Mouse (Mus musculus): ENCODE measurements around the gene Adgrf1.
"Not testable (repeated sequence)": the region's sequence is repeated elsewhere in the genome, so short reads cannot be mapped to it uniquely, and the experiment has no call there.

Gene Adgrf1

DNA sequence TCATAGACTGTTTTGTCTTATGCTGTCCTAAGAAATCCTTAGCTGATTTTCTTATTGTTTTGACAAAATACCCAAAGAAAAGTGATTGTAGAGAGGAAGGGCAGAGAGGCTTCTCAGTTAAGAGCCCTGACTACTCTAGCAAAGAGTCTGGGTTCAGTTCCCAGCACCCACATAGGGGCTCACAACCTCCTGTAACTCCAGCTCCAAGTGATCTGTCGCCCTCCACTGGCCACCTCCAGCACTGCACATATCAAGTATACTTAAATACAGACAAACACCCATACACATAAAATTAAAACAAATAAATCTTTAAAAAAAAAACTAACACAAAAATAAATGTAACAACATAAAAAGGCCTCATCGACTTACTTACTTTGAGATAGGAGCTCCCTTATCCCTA, 3.5 kb upstream of the Adgrf1 start:
- in situ Hi-C loops (cut with MboI, MseI) = loop anchor here (5.0 kb wide), 1 partner anchor 361 kb away; no protein-coding TSS in a partner anchor

DNA sequence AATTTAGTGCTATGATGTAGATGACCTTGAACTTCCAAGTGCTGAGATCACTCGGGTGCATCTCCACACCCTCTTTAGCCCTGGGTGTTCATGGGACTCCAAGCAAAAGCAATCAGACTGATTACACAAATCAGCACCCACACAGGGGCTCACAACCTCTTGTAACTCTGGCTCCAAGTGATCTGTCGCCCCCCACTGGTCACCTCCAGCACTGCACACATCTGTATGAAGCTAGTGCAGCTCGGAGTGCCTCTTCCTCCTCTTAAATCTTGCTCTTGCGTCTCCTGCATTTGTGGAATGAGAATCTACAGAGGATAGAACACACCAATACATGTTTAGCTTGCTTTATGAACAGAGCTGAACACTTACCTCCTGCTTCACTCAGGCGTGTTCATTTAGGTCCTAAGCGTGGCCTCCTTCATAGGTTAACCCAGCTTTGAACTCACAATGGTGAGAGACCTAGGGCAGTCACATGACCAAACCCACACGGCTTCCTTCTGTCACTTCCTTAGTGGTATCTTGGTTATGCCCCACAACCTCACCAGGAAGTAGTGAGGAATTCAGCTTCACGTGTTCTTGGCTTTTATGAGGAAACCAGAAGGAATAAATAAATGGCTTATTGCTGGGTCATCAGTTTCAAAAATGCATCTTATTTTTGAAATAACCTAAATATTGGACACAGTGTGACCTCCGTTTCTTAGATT, 2.9 kb upstream of the Adgrf1 start:
- in situ Hi-C loops (cut with MboI, MseI) = loop anchor here (5.0 kb wide), 1 partner anchor 360 kb away; no protein-coding TSS in a partner anchor

DNA sequence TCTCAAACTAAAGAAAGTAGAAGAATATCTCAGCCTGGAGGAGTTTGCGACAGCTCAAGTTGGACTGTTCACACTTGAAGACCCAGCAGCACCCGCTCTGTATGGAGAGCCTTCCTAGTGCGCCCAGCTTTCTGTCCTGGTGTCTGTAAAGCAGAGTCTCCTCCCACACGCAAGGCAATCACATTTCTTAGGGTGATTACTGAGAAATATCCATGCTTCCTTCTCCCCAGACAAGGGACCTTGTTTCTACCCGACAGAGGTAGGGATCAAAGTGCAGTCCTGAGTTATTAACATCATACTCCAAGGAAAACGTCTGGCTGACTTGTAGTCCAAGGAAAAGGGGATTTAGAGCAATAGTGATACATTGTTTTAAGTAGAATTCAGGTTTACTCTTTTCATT, 6.1 kb downstream of the Adgrf1 start:
- in situ Hi-C loops (cut with MboI, MseI) = no loop called here

DNA sequence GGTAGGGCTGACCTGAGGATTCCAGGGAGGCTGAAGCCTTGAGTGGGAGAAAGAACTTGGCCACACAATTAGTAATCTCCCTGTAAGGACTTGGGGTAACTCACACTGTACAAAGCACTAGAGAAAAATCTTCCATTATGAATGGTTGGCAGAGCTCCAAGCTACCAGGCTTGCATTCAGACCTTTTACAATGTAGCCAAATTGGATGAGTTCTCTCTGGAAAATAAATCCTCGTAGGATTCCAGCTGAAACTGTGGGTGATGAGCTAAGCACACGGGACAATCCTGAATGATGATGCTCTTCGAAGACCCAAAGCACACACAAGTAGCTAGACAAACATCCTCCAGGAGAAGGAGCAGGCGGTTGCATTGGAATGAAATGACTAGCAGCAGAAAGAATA, 7.1 kb downstream of the Adgrf1 start:
- in situ Hi-C loops (cut with MboI, MseI) = no loop called here

DNA sequence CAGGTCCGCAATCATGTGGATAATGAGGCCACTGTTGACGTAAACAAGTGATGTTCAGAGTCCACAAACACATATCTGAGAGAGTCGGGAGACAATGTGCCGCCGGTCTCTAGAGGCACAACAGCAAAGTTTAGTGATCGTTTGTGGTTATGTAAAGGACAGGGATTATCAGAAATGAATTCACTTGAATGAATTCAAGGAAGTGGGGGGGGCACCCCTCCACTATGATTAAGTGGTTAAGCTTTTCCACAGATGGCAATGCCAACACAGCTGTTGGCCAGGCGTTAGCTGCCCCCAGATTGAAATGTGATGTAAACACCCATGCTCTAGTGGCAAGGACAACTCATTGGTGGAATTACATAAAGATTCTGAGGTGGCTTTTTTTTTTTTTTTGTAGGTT, 9.5 kb downstream of the Adgrf1 start:
- in situ Hi-C loops (cut with MboI, MseI) = loop anchor here (10.0 kb wide), 1 partner anchor 305 kb away; no protein-coding TSS in a partner anchor

DNA sequence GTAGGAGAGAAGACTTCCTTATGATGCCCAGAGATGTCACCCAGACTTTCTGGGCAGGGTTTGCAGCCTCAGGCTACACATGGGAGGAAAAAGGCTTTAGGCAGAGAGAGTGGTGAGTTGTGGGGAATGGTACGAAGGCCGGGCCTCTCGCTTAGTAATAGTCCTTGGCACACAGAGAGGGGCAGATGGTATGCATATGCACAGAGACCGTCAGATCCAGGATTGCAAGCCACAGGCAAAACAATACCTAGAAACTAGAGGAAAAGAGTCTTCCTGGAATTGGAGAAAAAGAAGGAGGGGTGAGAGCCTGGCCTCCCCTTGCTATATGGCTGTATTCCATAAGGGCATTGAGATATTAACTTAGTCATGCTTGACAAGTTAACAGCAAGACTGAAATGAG, 12.2 kb downstream of the Adgrf1 start:
- in situ Hi-C loops (cut with MboI, MseI) = loop anchor here (10.0 kb wide), 1 partner anchor 302 kb away; no protein-coding TSS in a partner anchor

DNA sequence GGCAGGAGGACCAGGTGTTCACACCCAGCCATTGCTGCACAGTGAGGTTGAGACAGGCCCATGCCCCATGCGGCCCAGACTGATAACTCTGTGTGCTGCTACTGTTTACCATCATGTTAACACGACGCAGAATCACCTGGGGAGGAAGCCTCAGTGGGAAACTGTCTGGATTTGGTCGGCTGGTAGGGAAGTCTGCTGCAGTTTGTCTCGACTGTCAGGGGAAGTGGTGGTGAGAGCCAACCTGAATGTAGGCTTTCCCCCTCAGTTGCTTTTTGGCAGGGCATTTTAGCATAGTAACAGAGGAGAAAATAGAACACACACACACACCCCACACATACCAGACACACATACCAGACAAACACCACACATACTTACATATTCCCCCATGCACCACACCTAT, 12.7 kb downstream of the Adgrf1 start:
- in situ Hi-C loops (cut with MboI, MseI) = loop anchor here (10.0 kb wide), 1 partner anchor 302 kb away; no protein-coding TSS in a partner anchor

DNA sequence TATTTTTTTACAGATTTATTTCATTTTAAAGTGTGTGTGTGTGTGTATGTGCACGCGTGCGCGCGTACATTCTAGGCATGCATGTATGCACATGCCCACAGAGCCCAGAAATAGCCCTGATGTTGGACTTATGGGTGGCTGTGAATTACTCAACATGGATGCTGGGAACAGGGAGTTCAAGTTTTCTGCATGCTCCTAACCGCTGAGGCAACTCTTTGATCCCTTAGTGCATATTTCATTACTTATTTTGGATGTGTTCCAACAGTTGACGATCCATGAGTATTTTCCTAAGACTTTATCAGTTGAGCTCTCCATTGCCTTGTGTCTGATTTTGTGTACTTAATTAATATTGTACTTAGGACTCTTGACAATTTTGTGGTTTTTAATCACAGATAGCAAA, 29.4 kb downstream of the Adgrf1 start:
- in situ Hi-C loops (cut with MboI, MseI) = no loop called here

DNA sequence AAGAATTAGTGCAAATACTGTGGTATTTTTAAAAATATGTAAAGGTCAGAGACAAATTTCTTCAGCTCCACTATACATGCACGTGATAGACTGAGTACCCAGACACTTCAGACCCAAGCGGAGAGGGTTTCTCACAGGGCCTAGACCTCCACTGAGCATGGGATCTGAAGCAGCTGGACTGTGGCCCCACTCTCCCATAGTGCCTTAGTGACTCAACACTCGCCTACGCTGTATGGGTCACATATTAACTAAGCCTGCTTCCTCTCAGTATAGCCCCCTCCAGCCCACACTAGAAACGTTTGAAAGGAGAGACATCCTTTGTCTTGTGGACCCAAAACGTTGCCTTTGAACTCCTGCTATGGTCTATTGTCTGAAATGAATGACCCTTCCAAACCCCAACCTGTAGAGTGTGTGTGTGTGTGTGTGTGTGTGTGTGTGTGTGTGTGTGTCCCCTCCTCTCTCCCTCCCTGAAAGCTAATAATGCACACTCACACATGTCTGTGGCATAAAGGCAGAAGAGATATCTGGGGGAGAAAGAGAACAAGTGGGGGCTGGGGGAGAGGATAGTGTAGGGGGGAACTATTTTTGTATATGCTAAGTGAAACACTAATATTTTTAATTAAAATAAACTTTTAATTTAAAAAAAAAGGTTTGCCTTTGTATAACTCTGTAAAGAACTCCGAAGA, 56.0 kb downstream of the Adgrf1 start:
- in situ Hi-C loops (cut with MboI, MseI) = no loop called here

DNA sequence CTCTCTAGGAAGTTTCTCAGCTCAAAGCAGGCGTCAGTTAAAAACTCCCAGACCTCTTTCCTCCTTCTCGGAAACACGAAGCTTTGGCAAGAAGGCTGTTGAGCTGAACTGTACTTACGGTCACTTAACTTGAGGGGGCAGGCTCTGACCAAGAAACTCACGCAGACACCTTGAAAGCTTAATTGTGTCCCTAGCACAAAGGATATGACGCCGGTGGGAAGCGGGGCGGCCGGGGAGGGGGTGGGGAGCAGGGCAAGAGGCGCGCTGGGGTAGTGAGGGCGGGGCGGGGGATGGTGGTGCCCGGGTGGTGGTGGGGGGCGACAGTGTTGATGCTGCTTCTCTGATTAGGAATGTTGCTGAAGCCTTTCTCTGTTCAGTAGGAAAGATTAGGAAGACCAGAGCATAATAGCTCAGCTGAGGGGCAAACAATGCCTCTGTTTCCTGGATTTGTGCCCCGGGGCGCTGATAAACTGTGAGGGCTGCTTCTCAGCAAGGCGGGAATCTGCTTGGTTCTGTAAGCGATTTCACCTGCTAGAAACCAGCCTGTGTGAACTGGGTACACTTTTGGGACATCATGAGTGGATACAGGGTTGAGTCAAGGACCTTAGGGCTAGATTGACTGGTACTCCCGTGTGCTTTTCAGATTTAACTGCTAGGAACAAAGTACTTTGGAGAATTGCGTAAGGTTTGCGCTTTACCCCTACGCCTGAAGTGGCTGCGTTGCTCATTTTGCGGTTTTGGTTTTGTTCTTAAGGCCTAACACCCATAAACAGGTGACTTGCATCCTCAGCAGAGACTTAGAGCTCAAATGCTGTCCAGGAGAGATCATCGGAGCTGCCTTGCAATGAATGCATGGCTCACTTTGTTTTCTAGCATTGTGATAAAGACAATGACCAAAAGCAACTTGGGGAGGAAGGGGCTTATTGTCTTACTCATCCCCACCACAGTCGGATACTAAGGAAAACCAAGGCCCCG, 56.9 kb downstream of the Adgrf1 start:
- in situ Hi-C loops (cut with MboI, MseI) = no loop called here

DNA sequence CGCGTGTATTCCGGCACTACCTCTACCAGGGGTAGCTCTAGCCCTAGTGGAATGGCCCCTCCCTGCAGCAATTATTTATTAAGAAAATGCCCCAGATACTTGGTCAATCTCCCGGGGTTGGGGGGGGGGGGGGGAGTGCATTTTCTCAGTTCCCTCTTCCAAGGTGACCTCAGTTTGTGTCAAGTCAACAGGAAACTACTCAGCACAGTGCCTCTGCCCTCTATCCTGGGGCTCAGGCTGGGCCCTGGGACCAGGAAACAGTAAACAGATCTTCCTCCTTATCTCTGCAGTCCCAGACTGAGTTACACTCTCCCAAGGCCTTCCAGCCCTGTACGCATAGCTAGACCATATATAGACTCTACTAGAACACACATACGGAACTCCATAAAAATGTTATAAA, 57.7 kb downstream of the Adgrf1 start:
- in situ Hi-C loops (cut with MboI, MseI) = no loop called here

DNA sequence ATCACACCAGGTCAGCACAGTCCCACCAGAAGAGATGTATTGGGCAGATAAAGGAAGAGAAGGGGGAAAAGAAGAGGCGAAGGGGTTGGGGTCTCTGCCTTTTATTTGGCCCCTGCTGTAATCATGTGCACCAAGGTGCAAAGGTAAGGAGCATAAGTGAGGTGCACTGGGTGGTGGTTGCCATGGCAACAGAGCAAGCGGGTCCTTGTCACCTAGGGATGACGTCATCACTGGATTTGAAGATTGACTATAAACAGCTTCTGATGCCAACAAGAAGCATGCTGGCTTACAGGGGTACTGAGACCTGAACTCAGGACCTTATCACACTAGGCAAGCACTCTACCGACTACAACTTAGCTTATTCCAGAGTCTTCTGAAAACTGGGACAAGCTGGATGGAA, 59.1 kb downstream of the Adgrf1 start:
- in situ Hi-C loops (cut with MboI, MseI) = no loop called here

DNA sequence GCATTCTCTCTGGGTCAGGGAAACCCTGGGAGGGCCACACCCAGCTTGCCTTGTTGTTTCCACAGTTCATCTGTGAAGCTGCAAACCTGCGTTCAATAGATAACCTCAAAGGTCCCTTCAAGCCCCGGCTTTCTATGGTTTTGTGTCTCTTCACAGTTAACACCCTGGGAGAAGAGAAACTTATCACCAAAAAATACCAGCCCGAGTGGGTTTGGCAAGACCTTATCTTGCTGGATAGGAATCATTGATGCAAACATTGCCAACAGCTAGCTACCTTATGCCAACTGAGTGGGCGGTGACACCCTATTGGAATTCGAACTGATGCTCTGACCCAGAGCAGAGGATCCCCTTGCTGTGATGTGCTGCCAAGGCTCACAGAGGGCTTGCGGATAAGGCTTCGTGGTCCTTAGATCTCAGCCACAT, 59.6 kb downstream of the Adgrf1 start:
- in situ Hi-C loops (cut with MboI, MseI) = no loop called here

DNA sequence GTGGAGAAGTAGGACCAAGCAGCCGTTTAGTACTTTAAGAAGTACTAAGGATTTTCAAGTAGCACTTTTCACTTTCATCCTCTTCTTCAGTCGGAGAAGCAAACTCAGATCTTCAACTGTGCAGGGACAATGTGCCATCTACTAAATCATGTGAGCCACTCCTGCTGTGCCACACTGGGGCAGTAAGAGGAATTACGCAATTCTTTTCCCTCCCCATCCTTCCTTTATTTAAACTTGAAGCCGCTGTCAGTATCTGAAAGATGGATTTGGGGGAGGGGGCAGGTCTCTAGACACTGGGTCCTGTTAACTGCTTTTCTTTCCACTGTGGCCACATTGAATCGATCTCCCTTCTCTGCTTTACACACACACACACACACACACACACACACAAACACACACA, 62.6 kb downstream of the Adgrf1 start:
- in situ Hi-C loops (cut with MboI, MseI) = no loop called here

DNA sequence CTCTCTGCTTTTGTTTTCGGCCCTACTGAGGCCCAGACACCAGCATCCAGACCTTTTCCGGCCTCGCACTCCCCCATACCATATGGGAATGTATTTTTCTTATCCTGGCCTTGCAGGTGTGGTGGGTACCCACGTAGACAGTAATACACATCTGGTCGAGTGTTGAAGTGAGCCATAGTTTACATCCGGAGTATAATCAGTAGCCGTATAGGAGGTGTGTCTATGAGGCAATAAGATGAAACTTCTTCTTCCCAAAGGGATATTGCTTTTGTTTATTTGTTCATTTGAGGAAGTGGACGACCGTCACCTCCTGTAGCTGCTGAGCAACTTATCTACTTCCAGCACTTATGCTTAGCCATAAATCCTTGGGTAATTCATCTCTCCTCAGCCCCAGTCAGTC, 63.9 kb downstream of the Adgrf1 start:
- in situ Hi-C loops (cut with MboI, MseI) = no loop called here

DNA sequence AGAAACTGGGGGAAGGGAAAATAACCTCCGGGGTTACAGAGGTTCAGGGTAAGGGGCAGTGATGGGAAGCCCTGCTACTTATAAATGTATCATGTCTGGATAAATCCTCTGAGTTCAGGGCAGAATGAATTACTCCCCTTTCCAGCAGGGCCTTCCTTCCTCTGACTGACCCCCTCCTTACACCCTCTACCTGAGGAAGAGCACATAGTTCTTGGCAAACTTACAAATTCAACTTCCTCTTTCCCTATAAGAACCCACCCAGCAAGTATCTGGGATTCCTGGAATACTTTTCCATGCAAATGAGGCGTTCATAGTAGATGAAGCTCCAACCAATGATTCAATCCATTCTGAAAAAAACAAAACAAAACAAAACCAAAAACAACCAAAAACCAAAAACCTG, 67.5 kb downstream of the Adgrf1 start:
- in situ Hi-C loops (cut with MboI, MseI) = no loop called here

DNA sequence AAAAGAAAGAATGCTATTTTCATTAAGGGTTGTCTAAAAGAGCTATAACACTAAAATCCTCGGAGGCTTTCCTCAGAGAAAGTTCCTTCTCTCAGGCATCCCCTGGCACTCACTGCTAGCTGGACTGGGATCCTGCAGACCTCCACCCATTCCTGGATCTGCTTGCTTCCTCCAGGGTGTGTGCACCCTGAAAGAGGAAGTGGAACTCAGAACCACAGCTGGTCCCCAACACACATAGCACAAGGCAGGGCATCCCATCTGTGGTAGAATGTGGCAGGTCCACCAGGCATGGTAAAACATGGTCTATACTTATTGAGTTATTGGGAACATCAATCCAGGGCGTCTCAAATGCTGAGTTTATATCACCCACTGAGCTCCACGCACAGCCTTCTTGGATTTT, 68.2 kb downstream of the Adgrf1 start:
- in situ Hi-C loops (cut with MboI, MseI) = no loop called here

DNA sequence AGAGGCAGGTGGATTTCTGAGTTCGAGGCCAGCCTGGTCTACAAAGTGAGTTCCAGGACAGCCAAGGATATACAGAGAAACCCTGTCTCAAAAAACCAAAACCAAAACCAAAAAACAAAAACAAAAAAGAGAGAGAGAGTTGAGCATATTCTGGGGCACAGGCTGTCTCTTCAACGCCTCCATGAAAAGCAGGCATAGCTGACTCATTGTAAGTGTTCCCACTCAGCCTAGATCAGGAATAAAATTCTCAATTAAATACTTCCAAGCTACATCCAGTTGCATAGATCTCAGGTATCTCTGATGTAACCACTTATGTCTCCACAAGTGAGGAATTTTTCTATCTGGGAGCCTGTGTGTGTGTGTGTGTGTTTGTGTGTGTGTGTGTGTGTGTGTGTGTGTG, 76.4 kb downstream of the Adgrf1 start:
- in situ Hi-C loops (cut with MboI, MseI) = not testable (repeated sequence)

DNA sequence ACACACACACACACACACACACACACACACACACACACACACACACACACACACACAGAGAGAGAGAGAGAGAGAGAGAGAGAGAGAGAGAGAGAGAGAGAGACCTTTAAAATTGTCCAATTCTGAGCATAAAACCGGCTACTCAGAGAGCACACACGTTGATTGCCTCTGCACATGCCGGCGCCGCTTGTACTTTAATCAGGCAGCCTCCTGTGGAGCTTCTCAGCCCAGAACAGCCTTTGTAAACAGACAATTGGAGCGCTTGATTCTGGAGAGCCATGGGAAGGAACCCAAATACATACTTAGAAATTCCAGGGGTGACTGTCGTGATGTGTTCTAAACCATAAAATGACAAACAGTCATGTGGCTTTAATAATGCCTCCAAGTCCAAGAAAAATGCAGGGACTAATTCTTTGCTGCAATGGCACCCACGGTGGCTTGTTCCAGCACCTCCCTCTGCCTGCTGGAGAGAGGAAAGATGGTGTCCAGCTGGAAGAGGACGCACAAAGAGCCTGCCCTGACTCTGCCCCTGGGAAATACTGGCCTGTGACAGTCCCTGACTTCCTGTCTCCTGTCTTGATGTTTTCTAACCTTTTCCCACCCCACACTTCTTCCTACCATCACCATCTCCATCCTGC, 87.9 kb downstream of the Adgrf1 start:
- in situ Hi-C loops (cut with MboI, MseI) = no loop called here

DNA sequence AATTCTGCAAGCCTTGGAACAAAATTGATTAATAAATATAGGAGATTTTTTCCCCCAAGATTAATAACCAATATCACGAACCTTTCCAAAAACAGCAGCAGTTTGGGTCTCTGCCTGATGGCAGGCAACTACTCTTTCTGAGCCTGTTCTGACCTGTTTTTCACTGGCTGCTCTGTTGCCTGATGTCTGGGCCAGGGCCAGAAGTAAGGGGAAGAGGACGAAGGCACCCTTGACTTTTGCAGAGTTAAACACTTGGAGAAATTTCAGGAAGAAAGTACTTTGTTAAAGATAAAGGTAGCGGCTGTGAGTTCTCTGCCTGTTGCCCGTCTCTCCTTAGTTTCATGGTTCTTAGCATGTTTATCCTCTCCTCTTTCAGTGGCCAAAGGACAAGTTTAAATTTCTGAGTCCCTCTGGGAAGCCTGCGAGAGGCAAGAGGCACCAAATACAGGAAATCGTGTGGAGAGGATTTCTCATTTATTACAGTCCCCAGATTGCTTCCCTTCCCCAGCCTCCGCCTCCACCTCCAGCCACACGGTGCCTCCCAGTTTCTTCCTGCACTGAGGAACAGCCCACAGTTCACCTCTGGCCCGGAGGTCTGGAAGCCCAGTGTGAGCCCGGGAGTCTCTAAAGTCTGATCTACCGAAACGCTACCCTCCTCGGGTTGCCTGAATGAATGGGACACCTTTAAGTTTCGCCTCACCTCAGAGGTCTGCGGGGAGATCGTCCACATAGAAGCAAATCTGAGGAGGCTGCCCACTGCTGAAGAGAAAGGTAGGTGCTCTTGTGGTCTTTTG, 89.9 kb downstream of the Adgrf1 start, which contains the start of gene Adgrf5:
Gene Adgrf5 (plus strand): TSS at position 626 of the 794 bp plus-strand sequence.
- in situ Hi-C loops (cut with MboI, MseI) = no loop called here

DNA sequence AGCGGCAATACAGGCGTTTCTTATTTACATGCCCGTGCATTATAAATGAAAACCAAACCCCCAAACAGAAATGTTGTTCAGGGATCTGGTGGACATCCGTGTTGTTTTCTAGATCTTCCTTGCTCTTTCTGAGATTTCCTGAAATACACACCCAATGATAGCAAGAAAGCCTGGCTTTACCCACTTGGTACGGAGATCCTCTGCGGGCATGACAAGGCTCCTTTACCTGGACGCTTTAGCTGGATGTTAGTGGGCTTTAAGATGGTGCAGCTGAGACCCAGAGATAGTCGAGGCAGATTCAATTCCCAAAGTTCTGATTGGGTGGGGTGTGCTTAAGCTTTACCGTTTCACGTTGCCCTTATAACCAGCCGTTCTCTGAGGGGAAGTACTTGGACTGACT, 90.9 kb downstream of the Adgrf1 start:
- in situ Hi-C loops (cut with MboI, MseI) = no loop called here

Measured in regulatory T cell (primary cell).